Mouse (Mus musculus): ENCODE measurements around the gene Foxb2. TPM values are rescaled to one million over a fixed set of nuclear protein-coding genes. Genes with fewer than 3 reads are reported as not detected.

Foxb2 gene
- total and polyA plus RNA-seq, 3 experiments: not detected

DNA sequence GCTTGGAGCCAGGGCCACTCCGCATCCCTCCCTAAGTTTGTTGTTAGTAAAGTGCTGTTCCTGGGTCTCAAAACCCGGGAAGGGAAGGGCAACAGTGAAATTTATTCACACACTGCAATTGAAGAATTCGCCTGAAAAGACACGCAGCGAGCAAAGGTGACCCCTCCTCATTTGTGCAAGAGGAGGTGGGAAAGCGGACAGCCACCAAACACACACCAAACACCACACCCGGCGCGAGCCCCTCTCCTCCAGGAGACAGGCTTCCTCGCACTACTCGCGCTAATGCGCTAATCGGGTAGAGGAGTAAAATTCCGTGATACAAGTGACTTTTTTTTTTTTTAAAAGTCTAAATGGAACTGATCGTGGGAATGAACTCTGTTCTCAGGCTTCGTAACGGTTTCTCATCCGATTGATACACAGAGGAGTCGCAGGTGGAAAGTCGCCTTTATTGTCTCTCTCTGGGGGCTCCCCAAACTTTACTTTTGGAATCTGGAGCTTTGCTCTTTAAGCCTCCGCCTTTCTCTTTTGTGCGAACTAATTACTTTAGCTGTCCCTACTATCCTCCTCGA is 2.3 kb downstream of the Foxb2 start:
- in situ Hi-C loops (cut with MboI; ENCODE audit: low pct_ligation_motif_present, low pct_unique_long_range_greater_than_20kb, low sequenced_read_pairs): no loop called here
- no peak for TF ChIP-seq JUND (conservative IDR thresholded peaks at IDR 0.05; ENCODE audit: low read depth, low read length)
- no peak for TF ChIP-seq RCOR1 (conservative IDR thresholded peaks at IDR 0.05; ENCODE audit: low read depth, low read length)
- TF ChIP-seq ELF1 (IDR thresholded peaks at IDR 0.05; ENCODE audit: low read depth, low read length): no peak
- no peak for TF ChIP-seq RAD21 (IDR thresholded peaks at IDR 0.05; ENCODE audit: low read depth, low read length)
- no peak for TF ChIP-seq KAT2A (IDR thresholded peaks at IDR 0.05; ENCODE audit: insufficient replicate concordance, low read length)
- TF ChIP-seq UBTF (IDR thresholded peaks at IDR 0.05; ENCODE audit: low read depth, low read length): no peak
- TF ChIP-seq JUN (IDR thresholded peaks at IDR 0.05; ENCODE audit: insufficient read depth, low read depth, low read length): no peak
- TF ChIP-seq MAFK (IDR thresholded peaks at IDR 0.05; ENCODE audit: insufficient replicate concordance, low read length): no peak
- no peak for TF ChIP-seq ZMIZ1 (IDR thresholded peaks at IDR 0.05; ENCODE audit: low read depth, low read length)
- no peak for TF ChIP-seq MYC (IDR thresholded peaks at IDR 0.05; ENCODE audit: low read depth, low read length)
- no peak for TF ChIP-seq CHD1 (IDR thresholded peaks at IDR 0.05; ENCODE audit: low read depth, low read length)
- TF ChIP-seq MXI1 (IDR thresholded peaks at IDR 0.05; ENCODE audit: low read depth, low read length): no peak
- no peak for TF ChIP-seq TBP (conservative IDR thresholded peaks at IDR 0.05; ENCODE audit: low read depth, low read length)
- no peak for TF ChIP-seq MAZ (IDR thresholded peaks at IDR 0.05; ENCODE audit: low read depth, low read length)
- TF ChIP-seq MAX (IDR thresholded peaks at IDR 0.05; ENCODE audit: low read length): no peak
- H3K27me3 ChIP-seq (replicated peaks): no peaks in the 10 kb centered on the region

DNA sequence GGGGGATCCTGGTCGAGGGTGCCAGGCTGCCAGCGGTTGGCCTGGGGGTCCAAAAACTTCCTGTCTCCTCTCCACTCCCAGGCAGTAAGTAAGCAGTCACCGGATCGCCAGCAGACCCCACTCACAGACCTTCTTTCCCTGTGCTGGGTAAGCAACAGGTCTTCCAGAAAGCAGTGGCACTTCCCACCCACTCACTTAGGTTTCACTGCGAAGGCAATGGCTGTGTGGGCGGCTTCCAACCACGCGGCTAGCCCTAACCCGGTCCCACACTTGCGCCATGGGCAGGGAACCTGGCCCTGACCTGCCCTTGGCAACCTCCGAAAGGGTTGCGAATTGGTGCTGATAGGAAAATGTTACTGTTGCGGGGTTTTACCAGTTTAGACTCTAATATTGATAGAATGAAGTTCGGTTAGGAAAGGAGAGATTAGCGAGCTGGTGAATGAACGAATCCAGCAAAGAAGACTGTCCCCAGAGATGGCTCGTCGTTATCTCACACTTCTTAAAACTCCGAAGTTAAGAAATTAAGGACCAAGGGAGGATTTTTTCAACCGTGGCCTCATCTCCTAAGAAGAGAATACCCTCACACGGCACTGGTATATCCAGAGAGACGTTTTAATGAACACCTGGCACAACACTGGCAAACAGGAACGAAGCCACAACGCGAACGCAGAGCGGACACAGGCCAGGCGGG is 3.0 kb downstream of the Foxb2 start:
- H3K9me3 ChIP-seq (replicated peaks; ENCODE audit: low read length): peaks cover 16% of the 10 kb centered on the region
- no peak overlapping the region for H3K4me3 ChIP-seq (replicated peaks in 1 of 3; ENCODE audit: low read depth in 2 of 3, low read length in 2 of 3, poor library complexity in 1 of 3)
- no peak overlapping the region for H3K27ac ChIP-seq (ENCODE audit: insufficient read depth, low read depth)
- H3K79me2 ChIP-seq (replicated peaks; ENCODE audit: control insufficient read depth, extremely low read depth, insufficient read depth, poor library complexity, severe bottlenecking): no peaks in the 10 kb centered on the region
- DNase-seq (ENCODE audit: extremely low read depth): no peak
- dilution Hi-C loops (cut with MboI; ENCODE audit: extremely low pct_ligation_motif_present, extremely low pct_unique_long_range_greater_than_20kb, low sequenced_read_pairs): no loop called here
- in situ Hi-C loops (cut with MboI; ENCODE audit: low pct_ligation_motif_present, low pct_unique_long_range_greater_than_20kb, low sequenced_read_pairs): no loop called here
- H3K36me3 ChIP-seq (replicated peaks in 1 of 2; ENCODE audit: control insufficient read depth in 1 of 2, insufficient read depth in 1 of 2, low read length in 1 of 2): no peaks in the 10 kb centered on the region
- H3K4me1 ChIP-seq (ENCODE audit: control insufficient read depth in 1 of 2, insufficient read depth in 2 of 2): no peaks in the 10 kb centered on the region
- no peaks in the 10 kb centered on the region for H3K27me3 ChIP-seq (replicated peaks)
- no peak overlapping the region for H3K4me2 ChIP-seq (ENCODE audit: insufficient read depth, low read depth, poor library complexity, severe bottlenecking)
- no peak overlapping the region for H3K9ac ChIP-seq (ENCODE audit: insufficient read depth, low read depth)
- no peak for TF ChIP-seq E2F4 (IDR thresholded peaks at IDR 0.05; ENCODE audit: insufficient replicate concordance, low read depth, low read length)
- no peak for TF ChIP-seq POLR2AphosphoS2 (IDR thresholded peaks at IDR 0.05; ENCODE audit: low read depth, low read length)
- TF ChIP-seq IRF4 (IDR thresholded peaks at IDR 0.05; ENCODE audit: low read depth, low read length): no peak
- TF ChIP-seq MEF2A (IDR thresholded peaks at IDR 0.05; ENCODE audit: borderline replicate concordance, low read depth, low read length): no peak
- TF ChIP-seq MAZ (IDR thresholded peaks at IDR 0.05; ENCODE audit: low read depth, low read length): no peak
- TF ChIP-seq JUN (IDR thresholded peaks at IDR 0.05; ENCODE audit: insufficient read depth, low read depth, low read length): no peak
- TF ChIP-seq UBTF (IDR thresholded peaks at IDR 0.05; ENCODE audit: low read depth, low read length): no peak
- no peak for TF ChIP-seq PAX5 (IDR thresholded peaks at IDR 0.05; ENCODE audit: low read length)
- TF ChIP-seq BHLHE40 (IDR thresholded peaks at IDR 0.05; ENCODE audit: low read depth, low read length): no peak
- no peak for TF ChIP-seq CHD1 (IDR thresholded peaks at IDR 0.05; ENCODE audit: low read depth, low read length)
- no peak for TF ChIP-seq SIN3A (IDR thresholded peaks at IDR 0.05; ENCODE audit: low read length)
- TF ChIP-seq NRF1 (IDR thresholded peaks at IDR 0.05; ENCODE audit: low read depth, low read length): no peak
- TF ChIP-seq NELFE (IDR thresholded peaks at IDR 0.05; ENCODE audit: low read depth, low read length): no peak
- no peak for TF ChIP-seq GABPA (IDR thresholded peaks at IDR 0.05; ENCODE audit: insufficient replicate concordance, low read depth, low read length)
- TF ChIP-seq ZMIZ1 (IDR thresholded peaks at IDR 0.05; ENCODE audit: low read depth, low read length): no peak
- TF ChIP-seq POLR2A (IDR thresholded peaks at IDR 0.05; ENCODE audit: low read depth, low read length): no peak
- TF ChIP-seq RCOR1 (conservative IDR thresholded peaks at IDR 0.05; ENCODE audit: low read depth, low read length): no peak
- no peak for TF ChIP-seq ZNF384 (IDR thresholded peaks at IDR 0.05; ENCODE audit: low read depth, low read length)

More for the DNA sequence above, 2.3 kb downstream of the Foxb2 start:
- Histone ChIP-seq H3K4me1 (ENCODE audit: control insufficient read depth in 1 of 2, insufficient read depth in 2 of 2) (no peaks in the 10 kb centered on the region), H3K79me2 (replicated peaks; ENCODE audit: control insufficient read depth, extremely low read depth, insufficient read depth, poor library complexity, severe bottlenecking) (no peaks in the 10 kb centered on the region), H3K27ac (ENCODE audit: insufficient read depth, low read depth) (no peak overlapping the region), H3K36me3 (replicated peaks in 1 of 2; ENCODE audit: control insufficient read depth in 1 of 2, insufficient read depth in 1 of 2, low read length in 1 of 2) (no peaks in the 10 kb centered on the region), H3K9ac (ENCODE audit: insufficient read depth, low read depth) (no peak overlapping the region), H3K9me3 (replicated peaks; ENCODE audit: low read length) (peaks cover 16% of the 10 kb centered on the region), H3K4me2 (ENCODE audit: insufficient read depth, low read depth, poor library complexity, severe bottlenecking) (no peak overlapping the region), H3K4me3 (replicated peaks in 1 of 3; ENCODE audit: low read depth in 2 of 3, low read length in 2 of 3, poor library complexity in 1 of 3) (no peak overlapping the region)
- dilution Hi-C loops (cut with MboI; ENCODE audit: extremely low pct_ligation_motif_present, extremely low pct_unique_long_range_greater_than_20kb, low sequenced_read_pairs): no loop called here
- DNase-seq (ENCODE audit: extremely low read depth): no peak
